Mouse (Mus musculus) ES-Bruce4 (cell line): ENCODE data around the gene Atp2a1.

Source experiments
- CTCF ChIP-seq: IDR thresholded peaks from one replicate; pipeline ENCODE4 v1.8.1; 2011; ENCODE audit warnings: low read depth, low read length
- EP300 ChIP-seq: IDR thresholded peaks from 2 replicates; pipeline ENCODE4 v1.6.1; 2011; ENCODE audit warnings: low read depth, low read length; ENCODE audit not compliant: insufficient read depth
- POLR2A ChIP-seq: IDR thresholded peaks from one replicate; pipeline ENCODE4 v1.8.1; 2011; ENCODE audit warnings: low read length; ENCODE audit not compliant: insufficient read depth

GRCm38 (mm10) chr7:126499416-126499815, 36.5 kb upstream of the Atp2a1 start:
- no peak for TF ChIP-seq CTCF
- TF ChIP-seq POLR2A, result no peak
- TF ChIP-seq EP300, result no peak
